Mouse (Mus musculus): Measurements from ENCODE around the gene Ptprt. TPM values are rescaled to one million over a fixed set of nuclear protein-coding genes. Genes with fewer than 3 reads are reported as not detected.

Gene Ptprt
- total and polyA plus RNA-seq, 3 experiments = not detected

DNA sequence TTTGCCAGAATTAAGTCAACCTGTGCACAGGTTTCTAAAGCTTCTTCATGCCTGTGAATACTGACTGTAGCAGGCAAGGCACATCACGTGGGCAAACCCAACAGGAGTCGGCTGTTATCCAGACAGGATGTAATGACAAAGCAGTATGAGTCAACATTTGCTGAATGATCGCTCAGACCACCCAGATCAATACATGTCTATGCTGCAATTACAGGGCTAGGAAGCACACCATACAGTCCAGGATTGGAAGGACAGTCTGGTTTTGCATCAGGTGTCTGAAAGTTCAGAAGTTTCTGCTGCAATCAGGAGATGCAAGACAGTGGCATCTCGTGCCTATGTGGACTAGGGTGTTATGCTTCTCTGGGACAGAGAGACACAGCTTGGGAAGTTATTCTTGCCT is 716.3 kb downstream of the Ptprt start:
- DNase-seq (ENCODE audit: low read depth, low spot score) = no peak
- Histone ChIP-seq H3K4me3 (ENCODE audit: control insufficient read depth in 1 of 2, insufficient read depth in 1 of 2, low read depth in 2 of 2, low read length in 2 of 2) (no peak overlapping the region), H3K79me2 (ENCODE audit: control insufficient read depth, insufficient read depth, low read length, poor library complexity) (no peaks in the 10 kb centered on the region), H3K27me3 (ENCODE audit: control insufficient read depth in 1 of 2, insufficient read depth in 2 of 2, low read length in 2 of 2) (no peaks in the 10 kb centered on the region), H3K36me3 (ENCODE audit: control insufficient read depth in 1 of 2, insufficient read depth in 2 of 2, low read length in 2 of 2) (no peaks in the 10 kb centered on the region), H3K4me1 (ENCODE audit: control insufficient read depth in 1 of 2, insufficient read depth in 2 of 2, low read length in 2 of 2) (no peaks in the 10 kb centered on the region), H3K27ac (ENCODE audit: control insufficient read depth, low read depth, low read length) (no peak overlapping the region), H3K9ac (ENCODE audit: control insufficient read depth, low read depth, low read length, poor library complexity, severe bottlenecking) (no peak overlapping the region), H3K9me3 (replicated peaks; ENCODE audit: insufficient read depth, low read length) (no peaks in the 10 kb centered on the region)
- no peak for TF ChIP-seq RCOR1 (IDR thresholded peaks at IDR 0.05; ENCODE audit: low read depth, low read length)
- TF ChIP-seq NELFE (IDR thresholded peaks at IDR 0.05; ENCODE audit: low read depth, low read length) = no peak
- TF ChIP-seq ZC3H11A (IDR thresholded peaks at IDR 0.05; ENCODE audit: low read depth, low read length) = no peak
- TF ChIP-seq KAT2A (conservative IDR thresholded peaks at IDR 0.05; ENCODE audit: low read depth, low read length) = no peak

DNA sequence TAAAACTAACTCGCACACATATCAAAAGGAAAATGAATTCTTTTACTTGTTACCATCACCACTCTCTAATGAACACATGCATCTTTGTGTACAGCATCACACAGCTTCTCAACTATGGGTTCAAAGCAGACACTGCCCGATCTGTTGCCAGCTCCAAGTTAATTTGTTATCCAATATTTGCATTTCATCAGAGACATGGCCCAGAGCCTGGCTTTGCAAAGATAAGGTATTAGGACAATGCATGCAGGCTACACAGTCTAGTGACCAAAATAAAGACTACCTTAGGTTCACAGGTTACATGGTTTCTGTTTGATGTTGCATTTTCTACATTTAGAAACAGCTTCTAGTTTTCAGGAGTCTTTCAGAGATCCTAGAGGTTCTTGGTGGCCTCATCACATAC is 719.0 kb downstream of the Ptprt start:
- no peaks in the 10 kb centered on the region for H3K9me3 ChIP-seq (replicated peaks; ENCODE audit: insufficient read depth, low read length)
- H3K4me3 ChIP-seq (ENCODE audit: control insufficient read depth in 1 of 2, insufficient read depth in 1 of 2, low read depth in 2 of 2, low read length in 2 of 2) = no peak overlapping the region
- H3K79me2 ChIP-seq (ENCODE audit: control insufficient read depth, insufficient read depth, low read length, poor library complexity) = no peaks in the 10 kb centered on the region
- TF ChIP-seq MYB (IDR thresholded peaks at IDR 0.05; ENCODE audit: low read depth, low read length) (no peak), GABPA (IDR thresholded peaks at IDR 0.05; ENCODE audit: low read depth, low read length) (no peak), HCFC1 (IDR thresholded peaks at IDR 0.05; ENCODE audit: low read depth, low read length) (no peak), MAX (IDR thresholded peaks at IDR 0.05; ENCODE audit: low read length) (no peak), NRF1 (IDR thresholded peaks at IDR 0.05; ENCODE audit: insufficient read depth, low read depth, low read length, poor library complexity, severe bottlenecking) (no peak), JUND (IDR thresholded peaks at IDR 0.05; ENCODE audit: low read depth, low read length) (no peak), CHD2 (IDR thresholded peaks at IDR 0.05; ENCODE audit: low read length) (no peak), GATA1 (IDR thresholded peaks at IDR 0.05; ENCODE audit: low read depth, low read length) (no peak)
- DNase-seq (ENCODE audit: low read depth, low spot score) = no peak
- H3K27me3 ChIP-seq (ENCODE audit: control insufficient read depth in 1 of 2, insufficient read depth in 2 of 2, low read length in 2 of 2) = no peaks in the 10 kb centered on the region
- H3K4me1 ChIP-seq (ENCODE audit: control insufficient read depth in 1 of 2, insufficient read depth in 2 of 2, low read length in 2 of 2) = no peaks in the 10 kb centered on the region
- H3K27ac ChIP-seq (ENCODE audit: control insufficient read depth, low read depth, low read length) = no peak overlapping the region
- no peak overlapping the region for H3K9ac ChIP-seq (ENCODE audit: control insufficient read depth, low read depth, low read length, poor library complexity, severe bottlenecking)
- no peaks in the 10 kb centered on the region for H3K36me3 ChIP-seq (ENCODE audit: control insufficient read depth in 1 of 2, insufficient read depth in 2 of 2, low read length in 2 of 2)

DNA sequence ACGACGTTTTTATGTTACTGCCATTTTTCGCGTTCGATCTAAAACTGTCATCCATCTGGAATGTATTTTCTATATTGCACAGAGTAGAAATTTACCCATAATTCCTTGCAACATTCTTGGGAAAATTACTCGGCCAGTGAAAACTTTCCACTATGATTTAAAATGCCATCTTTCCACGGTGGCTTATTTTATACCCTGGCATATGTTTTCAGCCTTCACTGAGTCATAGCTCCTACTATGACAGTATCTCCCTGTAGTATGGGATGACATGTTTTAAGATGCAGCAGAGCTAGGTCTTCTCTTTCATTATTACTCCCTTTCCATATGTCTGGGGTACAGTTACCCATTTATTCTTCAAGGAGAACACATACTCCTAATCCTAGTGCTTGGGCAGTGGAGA is 753.7 kb downstream of the Ptprt start:
- TF ChIP-seq POLR2AphosphoS5 (IDR thresholded peaks at IDR 0.05; ENCODE audit: borderline replicate concordance, low read depth, low read length) (no peak), TCF12 (IDR thresholded peaks at IDR 0.05; ENCODE audit: low read depth, low read length) (no peak), MAZ (IDR thresholded peaks at IDR 0.05; ENCODE audit: low read depth, low read length) (no peak), USF1 (IDR thresholded peaks at IDR 0.05; ENCODE audit: low read depth, low read length) (no peak)
- H3K4me3 ChIP-seq (ENCODE audit: control insufficient read depth in 1 of 2, insufficient read depth in 1 of 2, low read depth in 2 of 2, low read length in 2 of 2) = no peak overlapping the region
- H3K27ac ChIP-seq (ENCODE audit: control insufficient read depth, low read depth, low read length) = no peak overlapping the region
- H3K9ac ChIP-seq (ENCODE audit: control insufficient read depth, low read depth, low read length, poor library complexity, severe bottlenecking) = no peak overlapping the region
- DNase-seq (ENCODE audit: low read depth, low spot score) = no peak
- no peaks in the 10 kb centered on the region for H3K9me3 ChIP-seq (replicated peaks; ENCODE audit: insufficient read depth, low read length)
- no peaks in the 10 kb centered on the region for H3K36me3 ChIP-seq (ENCODE audit: control insufficient read depth in 1 of 2, insufficient read depth in 2 of 2, low read length in 2 of 2)
- no peaks in the 10 kb centered on the region for H3K79me2 ChIP-seq (ENCODE audit: control insufficient read depth, insufficient read depth, low read length, poor library complexity)
- H3K27me3 ChIP-seq (ENCODE audit: control insufficient read depth in 1 of 2, insufficient read depth in 2 of 2, low read length in 2 of 2) = no peaks in the 10 kb centered on the region
- H3K4me1 ChIP-seq (ENCODE audit: control insufficient read depth in 1 of 2, insufficient read depth in 2 of 2, low read length in 2 of 2) = no peaks in the 10 kb centered on the region
